Mouse (Mus musculus) thymus, adult 2 months (tissue): ENCODE data around the gene Rimbp2.

ENCODE experiments used
- CTCF ChIP-seq: fragments of 200-500 bp; IDR thresholded peaks from 2 replicates; pipeline ENCODE4 v1.5.1; 2012; ENCODE audit warnings: mild to moderate bottlenecking, control low read depth, low read length, moderate library complexity, borderline replicate concordance; ENCODE audit not compliant: control insufficient read depth, poor library complexity, insufficient read depth; ENCODE audit errors: extremely low read depth
- POLR2A ChIP-seq: fragments of 200-500 bp; IDR thresholded peaks from 2 replicates; pipeline ENCODE4 v1.6.1; 2012; ENCODE audit warnings: mild to moderate bottlenecking, low read length, control low read depth, moderate library complexity; ENCODE audit not compliant: control insufficient read depth, poor library complexity, insufficient read depth; ENCODE audit errors: extremely low read depth

GRCm38 (mm10) chr5:128781621-128782020 is 171.7 kb downstream of the Rimbp2 start:
- no peak for TF ChIP-seq POLR2A
- TF ChIP-seq CTCF, result no peak
